Mouse (Mus musculus) lung, embryonic 16.5 days (tissue): ENCODE measurements around the gene Hivep3. TPM values are rescaled to one million over a fixed set of nuclear protein-coding genes. Genes with fewer than 3 reads are reported as not detected.

Experiments
- ATAC-seq: fragments of 200-750 bp; cut with Nextera tagmentation; 2 replicates; pipeline ENCODE4 v1.8.0; 2017; ENCODE audit warnings: low read depth, mild to moderate bottlenecking, moderate library complexity
- H3K27ac ChIP-seq: fragments of 300-500 bp; sonication (generic); 2 replicates; pipeline ENCODE4 v1.5.1; 2014; ENCODE audit warnings: mild to moderate bottlenecking, control low read depth, low read length
- H3K27me3 ChIP-seq: fragments of 300-500 bp; sonication (generic); 2 replicates; pipeline ENCODE4 v1.6.1; 2014; ENCODE audit warnings: low read depth, low read length, mixed read lengths; ENCODE audit not compliant: control insufficient read depth, insufficient read depth
- H3K36me3 ChIP-seq: fragments of 300-500 bp; sonication (generic); 2 replicates; pipeline ENCODE4 v1.6.1; 2014; ENCODE audit warnings: low read length; ENCODE audit not compliant: control insufficient read depth, insufficient read depth
- H3K4me1 ChIP-seq: fragments of 300-500 bp; sonication (generic); replicated peaks from 2 replicates; pipeline ENCODE4 v1.6.1; 2014; ENCODE audit warnings: low read length, mixed read lengths; ENCODE audit not compliant: control insufficient read depth, insufficient read depth
- H3K4me2 ChIP-seq: fragments of 300-500 bp; sonication (generic); 2 replicates; pipeline ENCODE4 v1.6.1; 2014; ENCODE audit warnings: low read depth, low read length, control low read depth
- H3K4me3 ChIP-seq: fragments of 300-500 bp; sonication (generic); 2 replicates; pipeline ENCODE4 v1.5.1; 2014; ENCODE audit warnings: mild to moderate bottlenecking, low read length, control low read depth
- H3K9ac ChIP-seq: fragments of 300-500 bp; sonication (generic); 2 replicates; pipeline ENCODE4 v1.6.1; 2014; ENCODE audit warnings: low read length, control low read depth
- H3K9me3 ChIP-seq: fragments of 300-500 bp; sonication (generic); 2 replicates; pipeline ENCODE4 v1.6.1; 2016; ENCODE audit warnings: low read length; ENCODE audit not compliant: control insufficient read depth
- whole genome bisulfite sequencing: fragments of 180-500 bp; shearing (Covaris S2); extraction: QIAGEN DNeasy Blood & Tissue Kit; methylation state at CpG from one replicate; pipeline ENCODE4 v1.1.7; 2014; 5-methylcytosine and 5-hydroxymethylcytosine counted together
- polyA plus RNA-seq: library from polyadenylated mRNA; unstranded; fragments of >200 nt; fragmentation: Nextera tagmentation; extraction: Ambion mirVana; gene quantifications from 2 replicates; pipeline ENCODE4 v1.2.1, GENCODE M21; 2015

The Hivep3 gene
- polyA plus RNA-seq, 1 experiment from 2014 or later, result 30.3 TPM

DNA sequence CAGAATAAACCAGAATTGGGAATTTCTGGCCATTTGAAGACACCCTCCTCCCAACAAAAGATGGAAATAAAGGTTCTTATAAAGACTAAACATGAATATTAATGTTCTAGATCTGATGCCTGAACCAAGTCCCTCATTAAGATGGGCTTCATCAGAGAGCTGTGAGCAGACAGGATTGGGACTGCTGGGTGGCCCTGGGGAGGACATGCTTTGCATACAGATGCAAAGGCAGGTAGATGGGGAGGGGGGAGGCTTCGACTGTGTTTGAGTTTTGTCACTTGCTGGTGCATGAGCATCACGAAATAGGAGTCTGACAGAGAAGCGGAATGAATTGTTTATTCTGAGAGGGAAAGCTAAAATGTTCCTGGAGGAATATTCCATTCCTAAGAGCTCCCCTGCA, 12.1 kb upstream of the Hivep3 start:
- H3K9me3 ChIP-seq, result no peaks in the 10 kb centered on the region
- no peaks in the 10 kb centered on the region for H3K4me1 ChIP-seq
- no peak overlapping the region for H3K27ac ChIP-seq
- no peak overlapping the region for H3K9ac ChIP-seq
- no peak overlapping the region for H3K4me3 ChIP-seq
- no peak overlapping the region for H3K4me2 ChIP-seq
- no peak for ATAC-seq
- no peaks in the 10 kb centered on the region for H3K27me3 ChIP-seq
- WGBS, result 58% methylated on average over 3 of the region's 3 CpGs
- no peaks in the 10 kb centered on the region for H3K36me3 ChIP-seq

DNA sequence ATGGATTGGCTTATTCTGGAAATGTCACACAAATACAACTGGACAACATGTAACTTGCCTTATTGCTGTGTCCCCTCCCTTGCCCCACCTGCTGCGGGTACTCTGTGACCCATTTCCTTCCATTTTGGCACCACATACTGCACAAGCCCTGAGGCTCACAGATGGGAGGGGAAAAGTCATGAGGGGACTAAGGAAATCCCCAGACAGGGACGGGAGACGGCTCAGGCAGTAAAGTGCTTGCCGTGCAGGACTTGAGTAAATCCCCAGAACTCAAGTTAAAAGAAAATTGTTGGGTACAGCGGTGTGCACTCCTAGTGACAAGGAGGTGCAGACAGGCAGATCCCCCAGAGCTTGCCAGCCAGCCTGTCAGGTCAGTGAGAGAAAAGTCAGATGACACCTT, 7.5 kb upstream of the Hivep3 start:
- no peak for ATAC-seq
- no peaks in the 10 kb centered on the region for H3K36me3 ChIP-seq
- H3K9me3 ChIP-seq, result no peaks in the 10 kb centered on the region
- WGBS, result 37% methylated on average over 5 of the region's 5 CpGs
- H3K27ac ChIP-seq, result no peak overlapping the region
- H3K4me1 ChIP-seq, result no peaks in the 10 kb centered on the region
- no peak overlapping the region for H3K4me3 ChIP-seq
- H3K9ac ChIP-seq, result no peak overlapping the region
- H3K27me3 ChIP-seq, result no peaks in the 10 kb centered on the region
- H3K4me2 ChIP-seq, result no peak overlapping the region

DNA sequence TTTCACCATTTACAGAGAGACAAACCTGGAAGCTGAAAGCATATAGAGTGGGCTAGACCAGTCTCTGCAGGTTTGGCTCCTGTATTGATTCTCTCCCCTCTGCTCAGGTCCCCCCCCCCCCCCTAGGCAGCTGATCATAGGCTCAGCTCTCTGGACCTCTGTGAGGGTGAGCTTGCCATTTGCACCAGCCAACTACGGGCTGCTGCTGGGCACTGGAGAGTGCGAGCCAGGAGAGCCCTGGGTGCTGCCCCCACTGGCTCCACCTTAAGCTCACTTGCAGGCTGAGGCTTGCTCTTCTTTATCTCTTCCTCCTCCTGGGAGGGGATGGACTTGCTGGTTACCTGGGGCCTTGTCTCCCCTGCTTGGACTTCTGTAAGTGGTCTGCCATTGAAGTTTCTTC, 5.7 kb upstream of the Hivep3 start:
- no peaks in the 10 kb centered on the region; the same call in 1 of the 2 replicates for H3K4me1 ChIP-seq
- H3K27ac ChIP-seq, result no peak overlapping the region
- H3K36me3 ChIP-seq, result no peaks in the 10 kb centered on the region
- H3K9ac ChIP-seq, result no peak overlapping the region
- H3K4me3 ChIP-seq, result no peak overlapping the region
- ATAC-seq, result no peak
- 67% methylated on average over 2 of the region's 2 CpGs for WGBS
- no peaks in the 10 kb centered on the region for H3K9me3 ChIP-seq
- no peaks in the 10 kb centered on the region for H3K27me3 ChIP-seq
- H3K4me2 ChIP-seq, result no peak overlapping the region

DNA sequence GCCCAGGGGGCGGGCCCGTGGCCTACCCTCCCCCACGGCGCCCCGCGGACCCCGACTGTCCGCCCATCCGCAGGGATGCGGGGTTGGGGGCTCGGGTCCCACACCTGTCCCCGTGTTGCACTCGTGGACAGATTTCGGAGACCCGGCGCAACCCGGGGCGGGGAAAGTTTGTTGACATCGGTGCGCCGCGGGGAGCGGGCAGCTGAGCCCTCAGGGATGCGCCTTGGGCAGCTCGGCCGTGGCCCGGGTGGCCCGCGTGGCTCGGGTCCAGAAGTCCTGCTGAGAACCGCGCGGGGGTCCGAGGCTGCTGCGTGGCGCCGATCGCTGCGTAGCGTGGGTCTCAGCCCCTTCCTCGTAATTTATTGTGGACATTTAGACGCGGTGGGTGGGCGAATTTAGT, 358 bp downstream of the Hivep3 start:
- Histone ChIP-seq H3K9me3 (no peaks in the 10 kb centered on the region), H3K4me2 (peak overlapping the region; percentile 72), H3K36me3 (no peaks in the 10 kb centered on the region), H3K27ac (no peak overlapping the region), H3K9ac (peak overlapping the region; percentile 79), H3K27me3 (no peaks in the 10 kb centered on the region), H3K4me1 (peaks cover 15% of the 10 kb centered on the region), H3K4me3 (peak overlapping the region; percentile 84)
- ATAC-seq, result peak; percentile 50
- WGBS, result 1% methylated on average over 36 of the region's 44 CpGs

DNA sequence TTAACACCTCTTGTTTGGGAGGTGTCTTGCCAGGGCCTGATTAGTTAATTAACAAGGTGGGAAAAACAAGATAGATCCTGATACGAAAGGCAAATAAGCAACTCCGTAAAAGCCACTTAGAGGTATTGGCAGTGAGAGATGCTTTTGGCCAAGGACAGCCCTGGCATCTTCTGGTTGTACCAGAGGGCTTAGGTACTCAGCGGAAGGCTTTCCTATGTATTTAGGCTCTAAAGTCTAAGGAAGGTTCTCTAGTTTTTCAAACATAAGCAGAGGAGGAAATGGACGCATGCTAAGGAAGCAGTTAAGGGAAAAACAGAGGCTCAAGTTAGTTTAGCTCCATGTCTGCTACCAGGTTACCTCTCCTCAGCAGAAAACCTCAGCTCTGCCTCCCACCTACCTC, 768 bp downstream of the Hivep3 start:
- Histone ChIP-seq H3K9me3 (no peaks in the 10 kb centered on the region), H3K4me2 (peak overlapping the region; percentile 72), H3K4me1 (peaks cover 18% of the 10 kb centered on the region), H3K4me3 (peak overlapping the region; percentile 84), H3K36me3 (no peaks in the 10 kb centered on the region), H3K27ac (no peak overlapping the region), H3K27me3 (no peaks in the 10 kb centered on the region), H3K9ac (peak overlapping the region; percentile 79)
- WGBS, result 20% methylated on average over 4 of the region's 4 CpGs
- ATAC-seq, result no peak

DNA sequence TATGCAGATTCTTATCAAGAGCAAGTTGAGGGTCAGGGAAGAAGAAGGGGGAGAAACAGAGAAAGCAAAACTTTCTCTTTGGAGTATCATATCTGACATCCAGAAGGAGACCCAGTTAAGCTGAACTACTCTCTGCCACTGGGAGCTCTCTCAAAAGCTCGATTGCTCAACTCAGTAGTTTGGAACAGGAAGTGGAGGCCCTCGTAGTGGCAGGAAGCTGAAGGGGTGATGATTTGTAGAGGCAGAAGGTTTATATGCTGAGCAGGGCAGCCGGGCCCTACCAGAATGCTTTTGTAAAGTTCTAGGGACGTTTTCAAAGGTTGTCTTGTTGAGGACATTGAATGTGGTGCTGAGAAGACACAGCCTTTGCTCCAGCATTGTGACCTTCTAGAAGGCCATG, 5.1 kb downstream of the Hivep3 start:
- Histone ChIP-seq H3K4me2 (no peak overlapping the region), H3K9me3 (no peaks in the 10 kb centered on the region), H3K4me1 (peaks cover 28% of the 10 kb centered on the region), H3K27me3 (no peaks in the 10 kb centered on the region), H3K36me3 (no peaks in the 10 kb centered on the region), H3K4me3 (no peak overlapping the region), H3K27ac (peak overlapping the region; percentile 65; the same call in 1 of the 2 replicates), H3K9ac (no peak overlapping the region)
- ATAC-seq, result peak; percentile 40; the same call in 1 of the 2 replicates
- WGBS, result 9% methylated on average over 4 of the region's 4 CpGs

DNA sequence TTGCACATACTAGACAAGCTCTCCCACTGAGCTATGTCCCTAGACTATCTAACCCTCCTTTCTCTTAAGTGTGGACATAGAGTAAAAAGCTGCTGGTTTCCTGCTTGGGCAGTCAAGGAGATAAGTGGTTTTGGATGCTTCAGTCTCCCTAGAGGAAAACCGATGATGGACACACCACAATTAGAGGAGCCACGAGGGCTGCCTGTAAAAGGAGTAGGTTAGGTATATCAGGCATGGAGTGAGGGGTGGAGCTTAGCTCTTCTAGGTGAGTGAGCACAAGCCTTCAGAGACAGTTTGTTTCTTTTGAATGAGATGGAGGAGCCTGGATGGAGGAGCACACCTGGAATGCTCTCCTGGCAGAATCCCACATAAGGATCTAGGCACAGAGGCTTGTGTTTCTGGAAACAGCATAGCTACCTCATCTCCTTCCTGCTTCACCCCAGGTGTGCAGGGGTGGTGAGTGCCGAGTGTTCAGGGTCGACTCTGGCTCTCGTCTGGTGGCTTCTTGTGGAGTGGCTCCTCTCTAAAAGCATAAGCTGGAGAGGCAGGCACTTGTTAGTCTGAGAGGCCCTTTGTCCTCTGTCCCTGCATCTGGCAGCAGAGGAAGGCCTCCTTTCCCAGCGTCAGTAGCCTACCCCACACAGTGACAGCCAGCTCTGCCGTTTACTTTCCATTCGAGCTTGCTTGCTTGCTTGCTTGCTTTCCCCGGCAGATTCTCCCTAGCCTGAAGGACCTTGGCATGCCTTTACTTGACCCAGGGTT, 5.9 kb downstream of the Hivep3 start:
- H3K4me2 ChIP-seq, result no peak overlapping the region
- H3K4me3 ChIP-seq, result no peak overlapping the region
- no peaks in the 10 kb centered on the region for H3K27me3 ChIP-seq
- H3K9me3 ChIP-seq, result no peaks in the 10 kb centered on the region
- peaks cover 25% of the 10 kb centered on the region for H3K4me1 ChIP-seq
- peak; percentile 57 for ATAC-seq
- H3K9ac ChIP-seq, result no peak overlapping the region
- no peaks in the 10 kb centered on the region for H3K36me3 ChIP-seq
- WGBS, result 39% methylated on average over 9 of the region's 9 CpGs
- H3K27ac ChIP-seq, result peak overlapping the region; percentile 38

DNA sequence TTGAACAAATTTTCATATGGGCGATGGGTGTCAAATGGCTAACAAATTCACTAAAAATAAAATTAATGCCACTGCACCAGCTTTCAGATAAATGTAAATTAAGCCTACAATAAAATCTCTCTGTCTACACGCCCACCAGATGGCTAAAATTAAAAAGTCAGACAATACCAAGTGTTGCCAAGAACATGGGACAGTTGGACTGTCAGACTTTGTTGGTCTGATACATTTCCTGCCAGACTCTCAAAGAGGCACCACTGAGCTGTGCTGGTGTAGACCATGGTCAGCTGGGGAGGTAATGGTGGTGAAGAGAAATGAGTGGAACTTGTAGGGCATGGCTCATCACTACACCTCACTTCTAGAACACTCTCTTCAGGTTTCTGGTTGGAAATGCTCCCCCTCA, 14.8 kb downstream of the Hivep3 start:
- Histone ChIP-seq H3K27me3 (no peaks in the 10 kb centered on the region), H3K4me2 (no peak overlapping the region), H3K9me3 (no peaks in the 10 kb centered on the region), H3K9ac (no peak overlapping the region), H3K4me1 (peaks cover 17% of the 10 kb centered on the region; the same call in 1 of the 2 replicates), H3K4me3 (no peak overlapping the region), H3K36me3 (no peaks in the 10 kb centered on the region), H3K27ac (no peak overlapping the region)
- WGBS, result 86% methylated on average over 2 of the region's 2 CpGs
- ATAC-seq, result no peak

DNA sequence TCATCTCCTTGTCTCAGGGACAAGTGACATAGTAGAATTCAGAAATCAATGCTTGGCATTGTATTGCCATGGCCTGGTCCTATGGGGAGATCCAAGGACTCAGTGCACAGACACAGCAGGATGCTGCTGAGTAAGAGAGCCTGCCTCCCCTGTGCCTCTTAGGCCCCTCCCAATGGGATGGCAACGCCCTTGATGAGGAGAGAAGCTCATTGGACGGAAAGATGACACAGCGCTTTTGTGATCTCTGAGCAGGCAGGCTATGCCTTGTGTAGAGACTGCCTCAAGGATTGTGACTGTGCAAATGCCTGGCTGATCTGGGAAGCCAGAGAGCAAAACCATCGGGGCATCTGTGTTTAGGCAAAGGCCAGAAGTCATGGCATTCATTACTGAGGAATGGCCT, 16.6 kb downstream of the Hivep3 start:
- Histone ChIP-seq H3K36me3 (no peaks in the 10 kb centered on the region), H3K27ac (no peak overlapping the region), H3K9me3 (no peaks in the 10 kb centered on the region), H3K27me3 (no peaks in the 10 kb centered on the region), H3K4me2 (no peak overlapping the region), H3K9ac (no peak overlapping the region), H3K4me1 (peaks cover 17% of the 10 kb centered on the region; the same call in 1 of the 2 replicates), H3K4me3 (no peak overlapping the region)
- no peak for ATAC-seq
- 40% methylated on average over 4 of the region's 4 CpGs for WGBS
